Mouse (Mus musculus) cerebellum, adult 2 months (tissue): ENCODE data around the gene Tpcn1.

Source experiments
- CTCF ChIP-seq: fragments of 200-500 bp; IDR thresholded peaks from 2 replicates; pipeline ENCODE4 v1.5.1; 2011; ENCODE audit warnings: low read depth, mild to moderate bottlenecking, control low read depth, low read length, moderate library complexity, borderline replicate concordance; ENCODE audit not compliant: insufficient read depth
- POLR2A ChIP-seq: fragments of 200-500 bp; IDR thresholded peaks from 2 replicates; pipeline ENCODE4 v1.6.1; 2011; ENCODE audit warnings: low read length, control low read depth, borderline replicate concordance; ENCODE audit not compliant: insufficient read depth

- TF ChIP-seq POLR2A (no peak), CTCF (no peak)
Measured at GRCm38 (mm10) chr5:120624427-120624826, 36.0 kb upstream of the Tpcn1 start.
